Mouse (Mus musculus) mesoderm, embryonic 11.5 days (tissue): ENCODE results near the gene Ifnb1.
"Not testable (repeated sequence)": the region's sequence is repeated elsewhere in the genome, so short reads cannot be mapped to it uniquely, and the experiment has no call there.

ENCODE experiments used
- DNase-seq: peaks from one replicate; pipeline ENCODE4 v3.0.0-alpha.2; 2012; ENCODE audit warnings: low read depth, low spot score

Gene Ifnb1

DNA sequence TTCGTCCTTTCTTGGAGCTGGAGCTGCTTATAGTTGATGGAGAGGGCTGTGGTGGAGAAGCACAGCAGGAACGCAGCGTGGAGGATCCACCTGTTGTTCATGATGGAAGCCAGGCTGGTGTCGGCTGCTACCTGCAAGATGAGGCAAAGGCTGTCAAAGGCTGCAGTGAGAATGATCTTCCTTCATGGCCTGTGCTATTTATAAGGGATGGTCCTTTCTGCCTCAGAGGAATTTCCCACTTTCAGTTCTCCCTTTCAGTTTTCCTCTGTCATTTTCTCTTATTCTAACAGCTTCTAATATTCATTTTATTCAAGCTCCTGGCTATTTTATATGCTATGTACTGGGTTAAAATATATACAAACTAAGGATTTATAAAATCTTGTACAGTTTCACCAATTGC is at the start of gene Ifnb1:
TSS of gene Ifnb1 (minus strand) at position 101 of the 400 bp plus-strand sequence.
- no peak for DNase-seq

DNA sequence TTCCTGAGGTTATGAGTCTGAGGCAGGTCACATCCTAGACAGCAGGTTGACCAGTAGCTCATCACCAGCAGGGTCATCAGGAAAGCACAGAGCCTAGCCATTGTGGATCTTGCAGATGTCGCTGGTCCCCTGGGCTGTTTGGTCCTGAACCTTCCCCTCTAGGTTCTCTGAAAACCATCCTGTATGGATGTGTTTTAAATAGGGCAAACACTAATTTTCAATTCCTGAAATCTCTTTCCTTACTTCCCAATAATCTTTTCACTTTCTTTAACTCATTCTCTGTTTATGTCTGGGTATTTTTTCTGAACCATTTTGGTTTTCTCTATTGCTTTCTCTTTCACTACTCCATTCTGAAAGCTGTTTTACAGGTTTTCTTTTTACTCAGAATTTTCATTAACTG is 49.1 kb upstream of the Ifnb1 start, which contains the start of gene Ifna14:
TSS of gene Ifna14 (minus strand) at position 101 of the 400 bp plus-strand sequence.
- no peak for DNase-seq

DNA sequence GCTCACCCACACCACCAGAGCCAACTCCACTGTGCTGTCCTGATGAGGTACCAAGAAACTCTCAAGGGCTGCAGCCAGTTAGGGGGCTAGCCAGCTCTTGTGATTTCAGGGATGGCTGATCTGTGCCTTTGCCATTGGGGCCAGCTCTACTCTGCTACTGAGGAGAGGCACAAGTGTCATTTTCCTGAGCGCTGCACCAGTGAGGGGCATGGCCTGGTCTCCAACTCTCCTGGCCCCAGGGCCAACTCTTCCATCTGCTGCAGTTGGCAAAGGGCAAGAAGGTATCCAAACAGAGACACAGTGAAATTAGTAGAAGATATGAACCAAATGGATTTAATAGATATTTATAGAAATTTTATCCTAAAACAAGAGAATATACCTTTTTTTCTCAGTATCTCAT is 39.2 kb upstream of the Ifnb1 start:
- no peak for DNase-seq

DNA sequence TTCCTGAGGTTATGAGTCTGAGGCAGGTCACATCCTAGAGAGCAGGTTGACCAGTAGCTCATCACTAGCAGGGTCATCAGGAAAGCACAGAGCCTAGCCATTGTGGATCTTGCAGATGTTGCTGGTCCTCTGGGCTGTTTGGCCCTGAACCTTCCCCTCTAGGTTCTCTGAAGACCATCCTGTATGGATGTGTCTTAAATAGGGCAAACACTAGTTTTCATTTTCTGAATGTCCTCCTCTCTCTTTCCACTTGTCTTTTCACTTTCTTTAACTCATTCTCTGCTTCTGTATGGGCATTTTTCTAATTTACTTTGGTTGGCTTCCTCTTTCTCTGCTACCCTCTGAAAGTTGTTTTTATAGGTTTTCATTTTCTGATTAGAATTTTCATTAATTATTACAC is 35.6 kb upstream of the Ifnb1 start, which contains the start of gene Ifna15:
TSS of gene Ifna15 (minus strand) at position 101 of the 400 bp plus-strand sequence.
- DNase-seq, result not testable (repeated sequence)

DNA sequence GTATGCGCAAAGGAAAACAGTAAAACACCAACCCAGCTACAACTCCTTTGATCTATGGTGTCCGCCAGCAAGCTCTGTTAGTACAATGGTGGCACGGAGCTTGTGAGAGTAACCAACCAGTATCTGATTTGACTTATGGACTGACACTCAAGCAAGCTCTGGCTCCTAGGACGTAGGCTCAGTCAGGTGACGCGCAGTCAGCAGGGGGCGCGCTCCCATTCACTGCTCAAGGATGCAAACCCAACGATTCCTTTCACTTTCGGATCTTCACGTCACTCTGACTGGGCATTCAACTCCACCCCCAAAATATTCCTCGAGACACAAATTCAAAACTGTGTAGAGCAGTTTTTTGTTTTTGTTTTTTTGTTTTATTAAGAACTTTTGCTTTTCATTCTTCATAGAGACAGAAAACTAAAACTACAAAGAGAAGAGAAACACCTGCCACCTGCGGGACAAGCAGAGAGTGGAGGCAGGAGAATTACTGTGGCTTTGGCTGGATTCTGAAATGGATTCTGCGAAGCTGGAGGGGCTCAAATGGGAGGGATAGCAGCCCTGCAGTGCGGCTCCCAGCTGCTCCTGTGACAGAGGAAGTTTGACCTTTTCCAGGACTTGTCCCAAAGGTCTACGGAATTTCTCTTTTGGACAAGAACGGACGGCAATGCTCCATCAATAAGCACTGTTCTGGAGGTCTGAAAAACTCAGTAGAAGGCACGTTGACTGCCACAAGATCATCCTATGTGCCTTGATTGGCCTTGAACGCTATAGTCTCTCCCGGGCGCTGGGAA is 27.8 kb upstream of the Ifnb1 start:
- DNase-seq, result peak; percentile 76

DNA sequence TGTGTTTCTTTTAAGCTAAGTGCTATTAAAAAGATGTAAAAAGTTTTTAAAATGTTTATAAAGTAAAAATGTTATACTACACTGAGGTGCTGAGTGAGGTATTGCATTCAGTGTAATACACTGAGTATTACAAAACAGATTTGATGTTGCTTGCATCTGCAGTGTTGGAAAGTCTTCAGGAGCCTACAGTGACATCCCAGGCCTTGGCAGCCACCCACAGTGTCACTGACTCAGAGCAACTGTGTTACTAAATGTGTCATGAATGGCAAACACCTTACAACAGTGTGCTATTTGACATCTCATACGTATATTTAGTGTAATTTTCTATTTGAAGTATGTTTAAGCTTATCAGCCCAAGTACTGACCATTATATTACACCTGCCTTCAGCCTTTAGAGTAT is 25.4 kb upstream of the Ifnb1 start:
- no peak for DNase-seq

DNA sequence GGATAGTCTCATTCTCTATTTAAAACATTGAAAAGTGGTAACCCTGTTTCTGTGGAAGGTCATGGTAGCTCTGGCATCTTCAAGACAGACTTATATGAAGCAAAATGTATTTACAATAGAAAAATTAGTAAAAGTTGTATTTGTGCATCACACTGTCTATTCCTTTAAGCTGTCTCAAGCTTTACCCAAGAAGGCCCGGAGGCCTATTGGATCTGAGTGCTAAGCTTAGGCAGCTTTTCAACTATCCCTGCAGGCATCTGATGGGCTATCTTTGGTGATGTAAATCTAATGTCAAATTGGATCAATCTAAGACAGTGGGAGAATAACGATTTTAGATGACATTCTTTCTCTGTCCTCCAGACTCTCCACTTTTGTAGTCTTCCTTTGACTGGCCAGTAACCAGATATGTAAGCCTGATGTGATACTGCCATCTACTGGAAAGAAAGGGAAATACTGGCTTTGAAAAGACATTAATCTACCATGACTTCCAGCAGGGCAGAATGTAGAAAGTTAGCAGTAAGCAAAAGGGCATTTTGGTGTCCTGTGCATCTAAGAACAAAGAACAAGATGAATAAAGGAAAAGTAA is 21.2 kb upstream of the Ifnb1 start:
- DNase-seq, result peak; percentile 84

DNA sequence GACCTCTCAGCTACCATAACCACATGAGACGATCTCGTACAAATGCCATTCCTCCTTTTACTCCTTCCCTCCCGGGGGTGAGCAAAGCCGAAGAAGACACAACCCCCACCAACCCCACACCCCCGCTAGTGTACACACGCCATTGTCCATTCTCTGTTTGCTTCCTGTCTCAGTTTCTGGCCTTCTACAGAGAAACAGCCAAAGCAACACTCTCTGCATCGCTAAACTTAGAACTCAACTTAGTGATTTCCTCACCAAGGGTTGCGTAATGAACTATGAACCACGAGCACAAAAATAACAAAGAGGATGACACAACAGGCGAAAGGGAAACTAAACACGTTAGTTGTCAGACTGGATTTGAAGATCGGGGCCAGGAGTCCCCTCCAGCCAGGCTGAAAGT is 14.8 kb upstream of the Ifnb1 start:
- DNase-seq, result no peak

DNA sequence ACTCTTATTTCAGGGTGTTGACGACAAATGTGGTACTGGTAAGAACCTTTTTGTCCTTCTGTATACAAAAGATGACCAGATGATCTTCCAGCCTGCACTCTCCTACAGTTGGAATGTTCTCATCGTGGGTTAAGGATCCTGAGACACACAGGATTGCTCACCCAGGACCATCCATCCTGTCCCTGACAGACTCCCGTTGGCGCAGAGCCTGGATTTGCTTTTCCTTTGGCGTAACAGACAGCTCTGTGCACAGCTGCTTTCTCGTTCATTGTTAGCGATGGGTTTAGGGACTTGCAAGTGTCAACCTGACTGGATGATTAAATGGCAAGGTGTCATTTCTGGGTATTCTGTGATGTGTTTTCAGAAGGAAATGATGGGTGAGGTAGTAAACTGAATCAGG is 14.1 kb upstream of the Ifnb1 start:
- peak; percentile 2 for DNase-seq

DNA sequence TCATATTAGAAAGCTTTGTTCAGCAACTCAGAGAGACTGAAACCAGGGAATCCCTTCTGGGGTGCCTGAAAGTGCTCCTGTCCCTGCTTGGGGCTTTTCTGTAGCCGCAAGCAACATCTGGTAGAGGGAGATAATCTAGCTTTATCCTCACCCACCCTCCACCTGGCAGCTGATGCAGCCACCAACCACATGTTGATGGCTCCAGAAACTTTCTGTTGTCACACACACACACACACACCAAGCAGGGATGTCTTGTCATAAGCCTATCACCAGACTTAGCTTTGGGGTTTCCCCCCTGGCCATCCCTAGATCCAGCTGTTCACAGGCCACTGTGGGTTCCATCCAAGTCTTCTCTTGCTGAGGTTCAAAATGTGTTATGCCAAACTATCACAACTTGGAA is 13.2 kb upstream of the Ifnb1 start:
- no peak for DNase-seq

DNA sequence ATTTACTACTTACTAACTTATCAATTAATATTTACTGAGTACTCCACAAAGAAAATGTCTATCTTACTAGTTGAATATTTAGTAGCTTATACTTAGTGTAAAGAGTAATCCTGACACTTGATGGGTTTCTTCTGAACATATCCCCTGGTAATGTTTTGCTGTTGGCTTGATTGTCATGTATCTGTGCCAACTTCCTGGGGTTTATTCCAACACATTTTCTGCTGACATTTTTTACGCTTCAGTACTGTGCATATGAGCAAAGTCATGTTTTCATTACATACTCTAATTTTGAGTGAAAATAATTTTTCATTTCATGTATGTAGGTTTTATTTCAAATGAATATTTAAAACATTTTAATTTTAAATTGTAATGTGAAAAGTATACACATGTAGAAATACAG is 12.3 kb upstream of the Ifnb1 start:
- DNase-seq, result no peak

DNA sequence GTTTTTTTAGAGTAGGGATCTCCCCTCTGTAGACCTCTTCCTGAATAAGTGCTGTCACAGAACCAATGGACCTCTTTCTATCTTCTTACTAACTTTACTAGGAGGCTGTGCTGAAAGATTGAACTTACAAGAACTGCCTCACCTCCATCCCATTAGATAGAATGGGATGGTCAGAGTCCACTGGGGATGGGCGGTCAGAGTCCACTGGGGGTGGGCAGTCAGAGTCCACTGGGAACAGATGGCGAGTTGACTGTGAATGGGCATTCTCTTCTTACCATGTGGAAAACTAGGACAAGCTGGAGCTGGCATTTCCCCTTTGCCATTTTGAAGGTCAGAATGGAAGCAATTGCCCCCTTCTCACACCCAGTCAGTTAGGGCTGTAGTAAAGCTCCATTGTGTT is 10.9 kb upstream of the Ifnb1 start:
- no peak for DNase-seq

DNA sequence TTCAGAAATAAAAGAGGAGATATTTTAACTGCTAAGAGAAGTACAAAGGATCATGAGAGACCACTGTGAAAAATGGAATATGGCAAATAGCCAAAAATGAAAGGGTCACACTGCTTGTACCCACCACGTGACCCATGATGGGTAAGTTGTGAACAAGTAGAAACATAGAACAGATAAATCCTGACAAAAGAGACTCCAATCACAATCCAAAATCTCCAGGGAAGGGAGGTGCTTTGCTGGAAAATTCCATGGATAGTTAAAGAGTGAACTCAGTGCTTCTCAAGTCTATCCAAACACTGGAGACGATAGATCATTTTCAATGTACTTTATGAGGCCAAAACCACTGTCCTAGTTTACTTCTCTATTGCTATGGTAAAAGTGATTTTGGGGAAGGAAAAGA is 8.3 kb upstream of the Ifnb1 start:
- no peak for DNase-seq

DNA sequence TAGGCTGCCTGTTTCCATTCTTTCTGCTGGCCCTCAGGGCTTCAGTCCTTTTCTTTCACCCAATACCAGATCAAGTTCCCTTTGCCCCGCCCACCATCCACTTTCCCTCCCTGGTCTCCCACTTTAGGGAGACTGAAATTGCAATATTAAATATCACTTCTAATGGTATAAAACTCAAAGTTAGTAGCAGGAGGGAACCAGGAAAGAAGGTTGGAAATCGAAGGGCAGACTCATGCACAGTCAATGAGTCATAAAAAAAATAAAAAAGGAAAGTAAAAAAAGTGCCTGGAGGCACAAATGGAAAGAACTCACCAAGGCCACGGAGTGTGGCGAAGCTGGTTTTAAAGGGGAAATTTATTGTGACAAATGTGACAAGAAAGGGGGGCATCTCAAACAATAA is 7.7 kb upstream of the Ifnb1 start:
- DNase-seq, result no peak

DNA sequence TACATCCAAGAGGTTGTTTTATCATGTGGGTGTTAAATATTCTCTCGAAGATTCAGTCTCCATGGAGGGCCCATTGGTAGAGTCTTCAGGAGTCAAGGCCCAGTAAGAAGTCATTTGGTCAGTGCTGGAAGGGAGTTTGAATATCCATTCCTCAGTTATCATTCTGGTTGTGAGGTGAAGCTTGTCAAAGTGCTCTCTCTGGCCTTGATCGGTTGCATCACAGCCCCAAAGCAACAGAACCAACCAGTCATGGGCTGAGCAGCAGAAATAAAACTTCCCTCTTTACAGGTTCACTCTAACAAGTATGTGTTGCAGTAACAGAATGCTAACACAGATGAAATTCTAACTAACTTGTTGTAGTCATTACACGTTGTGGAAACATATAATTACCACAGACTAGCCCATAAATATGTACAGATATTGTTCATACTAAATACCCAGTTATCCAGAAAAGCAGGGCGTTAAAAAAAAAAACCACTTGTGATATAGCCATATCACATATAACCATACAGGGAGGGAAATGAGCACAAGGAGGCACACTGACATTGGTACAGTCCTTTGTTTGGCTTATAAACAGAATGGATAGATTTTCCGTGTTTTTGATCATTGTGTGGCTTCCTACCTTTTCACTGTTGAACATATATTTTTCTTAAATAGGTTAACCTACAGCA is 3.9 kb upstream of the Ifnb1 start:
- no peak for DNase-seq

DNA sequence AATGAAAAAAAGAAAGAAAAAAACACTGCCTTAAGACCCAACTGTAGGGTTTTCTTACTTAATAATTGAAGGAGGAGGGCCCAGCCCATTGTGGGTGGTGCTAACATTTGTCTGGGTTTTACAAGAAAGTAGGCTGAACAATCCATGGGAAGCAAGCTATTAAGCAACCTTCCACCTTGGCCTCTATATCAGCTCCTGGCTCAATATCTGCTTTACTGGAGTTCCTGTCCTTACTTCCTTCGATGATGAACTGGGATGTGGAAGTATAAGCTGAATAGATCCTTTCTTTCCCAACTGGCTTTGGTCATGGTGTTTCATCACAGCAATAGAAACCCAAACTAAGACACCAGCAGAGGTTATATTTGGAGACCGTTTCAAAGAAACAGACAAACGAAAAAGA is 2.8 kb upstream of the Ifnb1 start:
- no peak for DNase-seq

DNA sequence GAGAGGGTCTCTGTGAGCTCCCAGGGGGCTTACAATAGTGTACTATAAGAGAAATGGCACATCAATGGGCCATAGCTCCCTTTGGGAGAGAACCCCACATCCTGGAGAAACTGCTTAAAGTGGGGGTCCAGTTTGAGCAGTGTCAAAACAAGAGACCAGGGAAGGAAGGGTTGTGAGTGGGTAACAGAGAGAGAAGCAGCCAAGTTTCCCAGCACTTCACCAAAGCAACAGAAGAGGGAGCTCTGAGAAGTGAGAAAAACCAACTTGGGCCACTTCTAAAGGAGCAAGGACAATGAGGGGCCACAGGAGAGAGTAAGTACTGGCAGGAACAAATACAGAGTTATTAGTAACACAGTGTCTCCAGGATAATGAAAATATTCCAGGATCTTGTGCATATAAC is 667 bp upstream of the Ifnb1 start:
- peak; percentile 8 for DNase-seq

DNA sequence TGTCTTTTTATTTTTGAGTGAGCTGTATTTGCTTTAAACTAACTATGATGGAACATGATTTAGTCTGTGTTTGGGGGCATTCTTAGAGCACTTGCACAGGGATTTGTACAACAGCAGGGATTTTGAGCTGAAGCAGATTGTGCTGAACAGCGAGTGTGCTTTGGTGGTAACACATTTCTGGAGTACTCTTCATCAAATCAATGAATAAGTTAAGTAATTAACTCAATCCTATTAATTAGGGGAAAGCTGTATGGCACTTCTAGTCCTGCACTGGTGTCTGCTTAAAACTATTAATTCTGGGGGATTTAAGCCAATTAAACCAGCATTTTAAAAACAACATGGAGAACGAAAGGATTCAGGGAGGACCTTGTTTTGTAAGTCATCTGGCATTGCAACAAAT is 4.6 kb downstream of the Ifnb1 start:
- DNase-seq, result no peak

DNA sequence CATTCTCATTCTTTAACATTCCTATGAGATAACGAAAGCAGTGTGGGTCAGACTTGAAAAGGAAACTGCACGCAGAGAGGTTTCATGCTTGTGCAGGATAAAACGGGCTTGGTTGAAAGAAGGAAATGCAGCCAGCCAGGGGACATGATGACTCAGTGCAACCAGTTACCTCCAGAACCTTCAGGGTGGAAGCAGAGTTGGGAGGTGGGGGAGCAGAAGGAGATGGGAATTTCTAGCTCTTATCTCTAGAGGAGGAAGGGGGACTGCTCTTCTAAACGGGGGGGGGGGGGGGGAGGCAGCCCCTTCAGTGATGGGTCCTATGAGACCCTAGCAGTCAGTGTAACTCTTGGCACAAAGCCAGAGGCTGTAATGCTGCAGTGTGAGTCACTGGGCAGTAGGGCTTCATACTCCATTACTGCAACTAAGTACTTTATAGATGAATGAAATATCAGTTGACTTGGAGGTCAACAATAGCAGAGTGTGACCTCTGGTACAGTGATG is 6.8 kb downstream of the Ifnb1 start:
- peak; percentile 18 for DNase-seq

DNA sequence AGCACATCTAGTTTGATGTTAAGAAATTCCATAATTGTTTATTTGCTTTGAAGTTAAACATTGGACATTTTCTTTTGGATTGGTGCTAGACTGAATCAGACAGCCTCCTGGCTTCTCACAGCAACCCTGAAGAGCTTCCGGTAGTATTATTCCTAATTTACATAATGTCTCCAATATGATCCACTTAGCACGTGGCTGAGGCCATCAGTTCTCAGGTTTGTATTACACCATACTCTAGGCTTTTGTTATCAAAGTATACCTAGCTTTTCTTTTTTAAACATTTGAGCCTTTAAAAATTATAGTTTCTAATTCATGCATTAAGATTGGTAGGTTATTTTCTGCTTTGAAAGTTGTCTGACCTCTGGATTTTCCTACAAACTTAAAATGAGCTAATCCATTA is 7.3 kb downstream of the Ifnb1 start:
- no peak for DNase-seq

DNA sequence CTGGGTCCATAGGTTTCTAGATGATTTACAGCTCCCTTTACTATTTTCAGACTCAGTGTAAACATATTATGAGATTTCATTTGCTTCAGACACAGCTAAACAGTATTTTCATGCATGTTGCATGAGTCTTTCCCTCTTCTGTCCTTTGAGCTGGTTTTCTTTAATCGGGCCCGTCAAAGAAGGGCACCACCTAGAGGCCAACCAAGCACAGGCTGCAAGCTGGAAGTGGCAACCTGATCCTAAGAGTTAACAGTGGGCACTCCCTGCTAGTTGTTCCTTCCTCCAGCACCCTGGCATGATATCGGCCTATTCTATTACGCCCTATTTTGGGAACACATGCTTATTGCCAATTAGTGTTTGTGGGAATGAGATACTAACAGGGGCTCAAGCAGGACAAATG is 8.2 kb downstream of the Ifnb1 start:
- peak; percentile 41 for DNase-seq

DNA sequence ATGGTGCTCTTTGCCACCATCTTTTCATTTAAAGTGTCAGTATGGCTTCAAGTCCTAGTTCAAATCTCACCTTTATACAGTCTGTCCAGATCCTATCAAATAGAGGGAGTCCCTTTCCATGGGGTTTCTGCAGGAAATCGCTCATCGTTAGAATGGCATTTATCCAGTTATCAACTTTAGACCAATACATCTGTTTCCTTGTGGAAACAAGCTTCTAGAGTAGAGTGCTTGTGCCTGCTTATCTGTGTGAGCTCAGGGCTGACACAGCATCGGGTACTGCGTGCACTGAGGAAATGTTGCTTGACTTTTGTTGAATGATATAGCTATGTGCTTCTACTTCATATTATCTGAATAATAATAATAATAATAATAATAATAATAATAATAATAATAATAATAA is 8.8 kb downstream of the Ifnb1 start:
- DNase-seq, result no peak

DNA sequence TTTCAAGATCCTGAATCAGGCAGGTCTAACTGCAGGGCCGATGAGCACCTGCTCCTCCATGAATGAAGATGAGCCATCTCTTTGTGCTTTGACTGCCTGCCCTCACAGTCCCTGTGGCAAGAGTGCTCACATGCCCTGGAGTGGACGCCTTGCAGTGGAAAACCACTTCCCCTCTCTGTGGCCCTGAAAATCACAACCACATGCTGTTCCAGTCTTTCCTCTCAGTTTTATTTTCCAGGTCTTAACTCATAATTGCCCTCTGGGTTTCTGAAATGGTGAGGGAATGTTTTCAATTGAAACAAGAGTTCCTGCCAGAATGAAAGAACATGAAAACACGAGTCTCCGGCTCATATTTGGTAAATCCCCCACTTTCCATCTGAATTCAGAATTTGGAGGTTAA is 18.8 kb downstream of the Ifnb1 start:
- peak; percentile 10 for DNase-seq
